Mouse (Mus musculus): ENCODE measurements at regions not wholly inside any gene's neighbourhood (a gene's known extent, or its start where the extent isn't known, plus 50 kb on each side); places are given as distances from the start of the nearest gene placed in this dataset.
"Not testable (repeated sequence)": the region's sequence is repeated elsewhere in the genome, so short reads cannot be mapped to it uniquely, and the experiment has no call there.

- no peak for DNase-seq (ENCODE audit: low read depth, low spot score)
Measured at GRCm38 (mm10) chr3:18738946-18739345, 790.7 kb downstream of the Cypt12 start.

- DNase-seq (ENCODE audit: low read depth, low spot score), result no peak
Measured at GRCm38 (mm10) chr3:18740344-18740743, 792.1 kb downstream of the Cypt12 start.

- no peak for DNase-seq (ENCODE audit: low read depth, low spot score)
Measured at GRCm38 (mm10) chr3:18743474-18743873, 795.3 kb downstream of the Cypt12 start.

GRCm38 (mm10) chr3:18744216-18744615, 796.0 kb downstream of the Cypt12 start:
- no peak for DNase-seq (ENCODE audit: low read depth, low spot score)

- no peak for DNase-seq (ENCODE audit: low read depth, low spot score)
Measured at GRCm38 (mm10) chr3:18746206-18746605, 798.0 kb downstream of the Cypt12 start.

- DNase-seq (ENCODE audit: low read depth, low spot score), result no peak
Measured at GRCm38 (mm10) chr3:18746898-18747297, 798.7 kb downstream of the Cypt12 start.

- DNase-seq (ENCODE audit: low read depth, low spot score), result no peak
Measured at GRCm38 (mm10) chr3:18751660-18752259, 803.5 kb downstream of the Cypt12 start.

GRCm38 (mm10) chr3:18764301-18765078, 816.3 kb downstream of the Cypt12 start:
- DNase-seq (ENCODE audit: low read depth, low spot score), result no peak

GRCm38 (mm10) chr3:18778481-18778880, 830.3 kb downstream of the Cypt12 start:
- DNase-seq (ENCODE audit: low read depth, low spot score), result no peak

- no peak for DNase-seq (ENCODE audit: low read depth, low spot score)
Measured at GRCm38 (mm10) chr3:18787531-18788176, 839.4 kb downstream of the Cypt12 start.

GRCm38 (mm10) chr3:18802794-18803193, 825.7 kb downstream of the 1700064H15Rik start:
- DNase-seq (ENCODE audit: low read depth, low spot score), result no peak

GRCm38 (mm10) chr3:18828788-18829320, 799.6 kb downstream of the 1700064H15Rik start:
- not testable (repeated sequence) for DNase-seq (ENCODE audit: low read depth, low spot score)

GRCm38 (mm10) chr3:18868117-18868739, 760.2 kb downstream of the 1700064H15Rik start:
- DNase-seq (ENCODE audit: low read depth, low spot score), result no peak

- DNase-seq (ENCODE audit: low read depth, low spot score), result no peak
Measured at GRCm38 (mm10) chr3:18868758-18869157, 759.7 kb downstream of the 1700064H15Rik start.

- no peak for DNase-seq (ENCODE audit: low read depth, low spot score)
Measured at GRCm38 (mm10) chr3:18877060-18877459, 751.4 kb downstream of the 1700064H15Rik start.

- no peak for DNase-seq (ENCODE audit: low read depth, low spot score)
Measured at GRCm38 (mm10) chr3:18877572-18877971, 750.9 kb downstream of the 1700064H15Rik start.

- no peak for DNase-seq (ENCODE audit: low read depth, low spot score)
Measured at GRCm38 (mm10) chr3:18881186-18881585, 747.3 kb downstream of the 1700064H15Rik start.

- no peak for DNase-seq (ENCODE audit: low read depth, low spot score)
Measured at GRCm38 (mm10) chr3:18892813-18893212, 735.7 kb downstream of the 1700064H15Rik start.

GRCm38 (mm10) chr3:18905769-18906168, 722.7 kb downstream of the 1700064H15Rik start:
- DNase-seq (ENCODE audit: low read depth, low spot score), result no peak

- DNase-seq (ENCODE audit: low read depth, low spot score), result no peak
Measured at GRCm38 (mm10) chr3:18906210-18906609, 722.3 kb downstream of the 1700064H15Rik start.

- DNase-seq (ENCODE audit: low read depth, low spot score), result no peak
Measured at GRCm38 (mm10) chr3:18908737-18909136, 719.7 kb downstream of the 1700064H15Rik start.
